Mouse (Mus musculus): ENCODE measurements around the gene Gm38655. TPM values are rescaled to one million over a fixed set of nuclear protein-coding genes. Genes with fewer than 3 reads are reported as not detected.

Gm38655 gene
- polyA plus RNA-seq, 1 experiment from 2014 or later = not detected

Other genes with a start within 250 kb of the Gm38655 start
- gene Mapk8ip3, start 238.5 kb downstream of the Gm38655 start, polyA plus RNA-seq (2016; fragmentation: Nextera tagmentation; extraction: Ambion mirVana) = 55.8 and 59.5 TPM in 2 replicates
- 270 and 277 TPM in 2 replicates for gene Jpt2, start 214.8 kb downstream of the Gm38655 start, polyA plus RNA-seq (2016; fragmentation: Nextera tagmentation; extraction: Ambion mirVana)
- gene Cramp1l, start 159.7 kb downstream of the Gm38655 start, polyA plus RNA-seq (2016; fragmentation: Nextera tagmentation; extraction: Ambion mirVana) = 10.5 and 12.0 TPM in 2 replicates
- gene Ift140, start 159.4 kb downstream of the Gm38655 start, polyA plus RNA-seq (2016; fragmentation: Nextera tagmentation; extraction: Ambion mirVana) = 29.0 and 29.8 TPM in 2 replicates
- 13.2 and 15.5 TPM in 2 replicates for gene Tmem204, start 91.9 kb downstream of the Gm38655 start, polyA plus RNA-seq (2016; fragmentation: Nextera tagmentation; extraction: Ambion mirVana)
- 49.1 and 51.0 TPM in 2 replicates for gene Telo2, start 59.5 kb downstream of the Gm38655 start, polyA plus RNA-seq (2016; fragmentation: Nextera tagmentation; extraction: Ambion mirVana)
- gene Ptx4, start 54.7 kb downstream of the Gm38655 start, polyA plus RNA-seq (2016; fragmentation: Nextera tagmentation; extraction: Ambion mirVana) = 0.48 and 0.88 TPM in 2 replicates
- 27.1 and 27.4 TPM in 2 replicates for gene Clcn7, start 42.1 kb downstream of the Gm38655 start, polyA plus RNA-seq (2016; fragmentation: Nextera tagmentation; extraction: Ambion mirVana)
- gene Ccdc154, start 13.0 kb downstream of the Gm38655 start, polyA plus RNA-seq (2016; fragmentation: Nextera tagmentation; extraction: Ambion mirVana) = not detected in 2 replicates
- gene BC003965, start 9.1 kb upstream of the Gm38655 start, polyA plus RNA-seq (2016; fragmentation: Nextera tagmentation; extraction: Ambion mirVana) = 35.1 and 35.3 TPM in 2 replicates
- 10.6 and 12.9 TPM in 2 replicates for gene Unkl, start 12.9 kb upstream of the Gm38655 start, polyA plus RNA-seq (2016; fragmentation: Nextera tagmentation; extraction: Ambion mirVana)
- gene Gnptg, start 64.7 kb upstream of the Gm38655 start, polyA plus RNA-seq (2016; fragmentation: Nextera tagmentation; extraction: Ambion mirVana) = 34.1 and 34.9 TPM in 2 replicates
- gene Tsr3, start 64.7 kb upstream of the Gm38655 start, polyA plus RNA-seq (2016; fragmentation: Nextera tagmentation; extraction: Ambion mirVana) = 63.7 and 65.8 TPM in 2 replicates
- 1.5 and 1.9 TPM in 2 replicates for gene Baiap3, start 80.9 kb upstream of the Gm38655 start, polyA plus RNA-seq (2016; fragmentation: Nextera tagmentation; extraction: Ambion mirVana)
- gene Ube2i, start 99.2 kb upstream of the Gm38655 start, polyA plus RNA-seq (2016; fragmentation: Nextera tagmentation; extraction: Ambion mirVana) = 782 and 798 TPM in 2 replicates
- gene Prss34, start 122.9 kb upstream of the Gm38655 start, polyA plus RNA-seq (2016; fragmentation: Nextera tagmentation; extraction: Ambion mirVana) = not detected in 2 replicates
- gene Prss28, start 133.2 kb upstream of the Gm38655 start, polyA plus RNA-seq (2016; fragmentation: Nextera tagmentation; extraction: Ambion mirVana) = 0.19 TPM in 1 of 2 replicates, not detected in the other
- not detected in 2 replicates for gene Prss29, start 143.2 kb upstream of the Gm38655 start, polyA plus RNA-seq (2016; fragmentation: Nextera tagmentation; extraction: Ambion mirVana)
- gene Tpsab1, start 170.1 kb upstream of the Gm38655 start, polyA plus RNA-seq (2016; fragmentation: Nextera tagmentation; extraction: Ambion mirVana) = not detected in 2 replicates
- not detected in 2 replicates for gene Tpsb2, start 190.8 kb upstream of the Gm38655 start, polyA plus RNA-seq (2016; fragmentation: Nextera tagmentation; extraction: Ambion mirVana)
- gene Tpsg1, start 193.8 kb upstream of the Gm38655 start, polyA plus RNA-seq (2016; fragmentation: Nextera tagmentation; extraction: Ambion mirVana) = 0.31 TPM in 1 of 2 replicates, not detected in the other